Mouse (Mus musculus) heart, adult 2 months (tissue): ENCODE data around the gene Catspere2.
"Not testable (repeated sequence)": the region's sequence is repeated elsewhere in the genome, so short reads cannot be mapped to it uniquely, and the experiment has no call there.

Experiments
- CTCF ChIP-seq: fragments of 200-600 bp; IDR thresholded peaks from 2 replicates; pipeline ENCODE4 v1.8.1; 2022; ENCODE audit warnings: antibody characterized with exemption, mild to moderate bottlenecking, moderate library complexity
- EP300 ChIP-seq: fragments of 200-500 bp; IDR thresholded peaks from 2 replicates; pipeline ENCODE4 v1.6.1; 2011; ENCODE audit warnings: low read depth, low read length, control low read depth; ENCODE audit not compliant: insufficient read depth
- POLR2A ChIP-seq: fragments of 200-500 bp; IDR thresholded peaks from 2 replicates; pipeline ENCODE4 v1.6.1; 2011; ENCODE audit warnings: mild to moderate bottlenecking, low read depth, low read length, control low read depth; ENCODE audit not compliant: insufficient read depth

GRCm38 (mm10) chr1:178187216-178187791 lies 204.1 kb downstream of the Catspere2 start, which contains the start of gene Desi2:
- not testable (repeated sequence) for TF ChIP-seq CTCF, EP300
- peak; percentile 92 for TF ChIP-seq POLR2A
